Mouse (Mus musculus): Measurements from ENCODE around the gene Dpt.

Gene Dpt

GRCm38 (mm10) chr1:164821307-164821706 lies 24.9 kb downstream of the Dpt start:
- no peak for DNase-seq (ENCODE audit: low spot score)

GRCm38 (mm10) chr1:164821821-164822220 lies 25.4 kb downstream of the Dpt start:
- DNase-seq (ENCODE audit: low spot score), result no peak

DNA sequence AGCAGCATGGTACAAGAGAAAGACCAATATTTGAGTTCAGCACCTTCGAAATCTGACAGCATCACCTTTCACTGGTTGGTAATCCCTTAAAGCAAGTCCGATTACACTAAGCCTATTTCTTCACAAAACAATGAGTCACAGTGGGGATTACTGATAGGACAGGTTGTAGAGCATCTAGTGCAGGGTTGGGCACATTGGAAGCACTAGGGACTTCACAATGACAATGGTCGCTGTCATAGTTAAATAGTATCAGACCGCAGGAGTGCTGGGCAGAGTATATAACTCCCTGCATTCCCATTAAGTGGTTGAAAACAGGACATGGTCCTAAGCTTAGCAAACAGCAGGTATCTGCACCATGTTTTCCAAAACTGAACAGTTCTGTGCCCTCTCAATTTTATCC lies 25.8 kb downstream of the Dpt start:
- no peak for DNase-seq (ENCODE audit: low spot score)

GRCm38 (mm10) chr1:164824896-164825295 lies 28.5 kb downstream of the Dpt start:
- DNase-seq (ENCODE audit: low spot score), result no peak

- DNase-seq (ENCODE audit: low spot score), result no peak
These were observed 33.4 kb downstream of the Dpt start for GRCm38 (mm10) chr1:164829881-164830280.

GRCm38 (mm10) chr1:164832459-164832858 lies 36.0 kb downstream of the Dpt start:
- no peak for DNase-seq (ENCODE audit: low spot score)

DNA sequence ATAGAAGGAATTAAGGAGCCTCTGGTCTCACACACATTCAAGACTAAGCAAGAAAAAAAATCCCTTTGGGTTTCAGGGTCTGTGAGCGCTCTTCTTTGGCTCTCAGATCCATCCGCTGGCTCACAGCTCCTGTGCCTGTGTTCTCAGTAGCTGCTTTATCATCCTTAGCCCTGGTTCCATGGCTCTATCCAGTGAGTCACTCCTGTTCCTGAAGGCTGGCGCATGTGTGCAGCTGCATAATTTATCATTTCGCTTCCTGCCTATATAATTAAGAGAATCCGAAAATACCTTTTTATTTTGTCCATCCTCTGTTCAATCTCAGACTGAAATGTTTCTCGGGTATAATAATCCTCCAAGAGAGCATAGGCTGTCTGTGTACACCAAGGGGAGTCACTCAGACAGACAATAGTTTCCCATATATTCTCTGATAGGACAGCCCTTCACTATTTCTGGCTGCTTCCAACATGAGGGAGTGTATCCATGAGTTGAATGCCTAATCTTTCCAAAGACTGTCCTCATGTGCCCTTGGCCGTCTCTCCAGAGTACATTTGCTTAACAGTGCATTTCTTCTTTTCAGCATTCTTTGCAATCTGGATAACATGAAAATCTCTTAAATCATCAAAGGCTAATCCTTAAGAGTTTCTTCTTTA lies 52.3 kb downstream of the Dpt start:
- peak; percentile 26 for DNase-seq (ENCODE audit: low spot score)

- peak; percentile 9 for DNase-seq (ENCODE audit: low spot score)
These were observed 59.3 kb downstream of the Dpt start for GRCm38 (mm10) chr1:164855700-164856099.

DNA sequence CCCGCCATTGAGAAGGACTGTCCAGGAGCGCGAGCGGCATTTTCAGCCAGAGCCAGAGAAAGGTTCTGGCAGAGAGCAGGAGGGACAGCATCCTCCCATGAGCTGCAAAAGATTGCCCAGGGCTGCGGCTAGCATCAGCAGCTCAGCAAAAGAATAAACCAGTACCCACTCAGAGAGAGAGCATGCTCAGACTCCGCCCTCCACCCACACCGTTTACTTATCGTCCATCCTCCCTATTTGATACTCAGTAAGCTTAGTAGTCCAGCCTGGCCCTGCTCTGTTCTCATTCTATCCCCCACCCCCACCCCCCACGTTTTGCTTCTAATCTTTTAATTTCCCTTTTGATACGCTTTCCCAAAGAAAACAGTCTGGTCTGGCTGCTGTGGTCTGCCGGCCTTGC lies 63.5 kb downstream of the Dpt start:
- no peak for DNase-seq (ENCODE audit: low spot score)

- no peak for DNase-seq (ENCODE audit: low spot score)
These were observed 64.3 kb downstream of the Dpt start for GRCm38 (mm10) chr1:164860782-164861181.

DNA sequence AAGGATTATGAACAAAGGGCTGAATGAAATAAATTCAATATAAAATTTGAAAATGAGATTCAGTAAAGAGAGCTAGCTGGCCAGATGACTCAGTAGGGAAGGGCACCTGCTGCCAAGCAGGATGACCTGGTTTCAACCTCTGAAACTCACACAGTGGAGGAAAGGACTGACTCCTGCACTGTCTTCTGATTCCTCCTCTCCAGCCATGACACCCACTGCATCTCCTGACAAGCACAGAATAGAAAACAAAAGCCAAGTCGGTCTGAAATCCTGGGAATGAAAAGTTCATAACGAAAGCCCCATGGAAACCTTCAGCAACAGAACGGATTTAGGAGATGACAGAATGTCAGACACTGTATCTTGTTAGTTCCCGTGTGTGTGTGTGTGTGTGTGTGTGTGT lies 65.1 kb downstream of the Dpt start:
- no peak for DNase-seq (ENCODE audit: low spot score)

DNA sequence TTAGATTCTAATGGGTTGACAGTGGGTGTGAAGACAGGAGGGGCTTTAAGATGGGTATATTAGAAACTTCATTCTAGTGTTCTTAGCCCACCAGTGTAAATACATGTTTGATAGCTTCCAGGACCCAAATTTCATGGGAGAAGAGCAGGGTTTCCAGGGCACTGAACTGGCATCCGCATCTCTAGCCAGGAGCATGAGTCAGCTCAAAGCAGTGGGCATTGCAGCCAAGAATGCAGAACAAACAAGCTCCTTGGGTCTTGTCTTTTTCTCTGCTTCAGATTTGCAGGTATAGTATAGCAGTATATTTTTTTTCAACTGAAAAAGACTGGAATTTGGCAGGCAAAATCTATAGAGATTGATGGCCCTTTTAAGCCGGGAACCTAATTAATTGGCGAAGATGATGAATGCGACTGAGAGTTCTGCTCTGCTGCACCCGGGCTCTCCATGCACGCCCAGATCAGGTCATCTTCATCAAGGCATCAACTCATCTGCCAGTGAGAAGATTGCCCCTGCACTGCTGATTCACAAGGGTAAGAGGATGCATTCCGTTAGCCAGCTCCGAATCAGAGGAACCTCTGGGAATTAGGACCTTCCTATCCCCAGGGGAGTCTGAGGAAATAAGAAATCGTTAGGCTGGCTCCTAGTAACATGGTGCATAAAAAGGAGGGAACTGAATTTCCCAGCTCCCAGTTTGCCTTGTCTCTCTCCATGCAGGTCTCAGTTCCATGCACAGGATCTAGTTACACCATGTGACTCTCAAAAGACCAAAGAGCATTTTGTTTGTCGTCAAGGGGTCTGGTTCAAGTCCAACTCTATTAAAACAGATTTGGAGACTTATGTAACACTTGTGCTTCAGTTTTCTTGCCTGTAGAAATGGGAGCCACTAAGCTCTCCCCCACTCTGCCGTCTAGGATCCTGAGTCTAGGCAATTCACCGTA lies 66.8 kb downstream of the Dpt start:
- no peak for DNase-seq (ENCODE audit: low spot score)

GRCm38 (mm10) chr1:164864666-164865065 lies 68.2 kb downstream of the Dpt start:
- DNase-seq (ENCODE audit: low spot score), result no peak

- DNase-seq (ENCODE audit: low spot score), result peak; percentile 32
These were observed 74.2 kb downstream of the Dpt start for GRCm38 (mm10) chr1:164870694-164871093.
